Mouse (Mus musculus): Measurements from ENCODE around the gene Chrna1. TPM values are rescaled to one million over a fixed set of nuclear protein-coding genes. Genes with fewer than 3 reads are reported as not detected.
"Not testable (repeated sequence)": the region's sequence is repeated elsewhere in the genome, so short reads cannot be mapped to it uniquely, and the experiment has no call there.

Chrna1 gene
- polyA plus RNA-seq, 1 experiment from 2014 or later: 0.45 TPM

DNA sequence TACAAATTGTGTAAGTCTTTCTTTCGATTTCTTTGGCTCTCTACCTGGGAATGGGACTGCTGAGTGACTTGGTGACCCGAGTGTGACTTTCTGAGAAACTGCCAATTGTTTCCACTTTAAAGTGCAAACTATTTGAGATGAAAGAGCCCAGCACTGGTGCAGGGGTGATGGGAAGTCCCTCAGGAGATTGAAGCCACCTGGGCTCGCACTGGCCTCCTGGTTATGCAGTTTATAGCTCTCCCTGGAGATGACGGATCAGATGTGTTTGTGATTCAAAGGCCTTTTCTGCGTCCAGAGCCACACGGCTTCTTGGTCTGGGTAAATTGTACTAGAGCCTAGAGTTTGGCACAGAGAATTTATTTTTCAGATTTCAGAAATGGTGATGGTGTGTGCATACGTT lies 16.4 kb downstream of the Chrna1 start:
- WGBS: 61% methylated on average over 7 of the region's 7 CpGs
- Histone ChIP-seq H3K27me3 (ENCODE audit: insufficient read depth, poor library complexity, severe bottlenecking) (peaks cover 7% of the 10 kb centered on the region; the same call in 1 of the 2 replicates), H3K4me3 (no peak overlapping the region), H3K36me3 (no peaks in the 10 kb centered on the region), H3K9me3 (no peaks in the 10 kb centered on the region), H3K27ac (no peak overlapping the region), H3K4me1 (peaks cover 14% of the 10 kb centered on the region; the same call in 1 of the 2 replicates)
- no peak for DNase-seq (ENCODE audit: low spot score)

DNA sequence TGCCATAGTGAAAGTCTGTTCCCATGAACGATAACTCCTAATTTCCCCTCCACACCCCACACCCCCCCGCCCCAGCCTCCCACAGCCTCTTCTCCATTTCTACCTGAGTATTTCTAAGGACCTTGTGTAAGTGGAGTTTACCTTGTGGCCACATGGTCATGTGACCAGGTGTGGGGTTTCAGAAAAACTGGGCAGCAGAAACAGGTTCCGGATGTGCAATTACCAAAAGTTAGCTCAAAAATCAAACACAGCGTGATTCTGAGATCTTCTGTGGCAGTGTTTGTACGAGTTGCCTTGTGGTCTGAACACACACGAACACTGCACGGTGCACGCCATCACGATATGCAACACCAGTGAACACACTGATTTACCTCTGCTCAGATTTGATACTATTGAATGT lies 17.5 kb downstream of the Chrna1 start:
- DNase-seq (ENCODE audit: low spot score): no peak
- Histone ChIP-seq H3K4me3 (no peak overlapping the region), H3K4me1 (peaks cover 14% of the 10 kb centered on the region; the same call in 1 of the 2 replicates)

DNA sequence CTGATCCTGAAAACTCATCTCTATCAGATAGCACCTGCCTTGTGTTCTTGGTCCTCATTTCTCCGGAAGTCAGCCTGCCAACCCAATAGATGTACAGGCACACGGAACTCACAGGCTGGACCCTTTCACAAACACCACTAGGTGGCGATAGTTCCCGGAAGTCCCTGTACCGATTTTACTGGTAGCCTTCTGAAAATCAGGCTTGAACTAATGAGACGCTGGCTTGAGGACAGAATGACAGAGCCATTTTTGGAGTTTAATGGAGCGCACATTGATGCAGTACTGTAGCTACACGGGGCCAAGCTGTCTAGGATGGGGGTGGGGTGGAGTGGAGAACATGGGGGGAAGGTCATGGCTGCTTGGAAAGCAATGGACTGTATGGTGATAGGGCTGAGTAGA lies 18.5 kb downstream of the Chrna1 start:
- Histone ChIP-seq H3K9me3 (no peaks in the 10 kb centered on the region), H3K4me3 (peak overlapping the region; percentile 60), H3K36me3 (no peaks in the 10 kb centered on the region), H3K27ac (peak overlapping the region; percentile 8; the same call in 1 of the 2 replicates), H3K27me3 (ENCODE audit: insufficient read depth, poor library complexity, severe bottlenecking) (no peaks in the 10 kb centered on the region), H3K4me1 (peaks cover 14% of the 10 kb centered on the region; the same call in 1 of the 2 replicates)
- no peak for DNase-seq (ENCODE audit: low spot score)
- WGBS: 7% methylated on average over 8 of the region's 8 CpGs

More for the DNA sequence above, 17.5 kb downstream of the Chrna1 start:
- no peak overlapping the region for H3K27ac ChIP-seq
- H3K9me3 ChIP-seq: no peaks in the 10 kb centered on the region
- no peaks in the 10 kb centered on the region for H3K27me3 ChIP-seq (ENCODE audit: insufficient read depth, poor library complexity, severe bottlenecking)
- H3K36me3 ChIP-seq: no peaks in the 10 kb centered on the region
- WGBS: 89% methylated on average over 9 of the region's 9 CpGs

DNA sequence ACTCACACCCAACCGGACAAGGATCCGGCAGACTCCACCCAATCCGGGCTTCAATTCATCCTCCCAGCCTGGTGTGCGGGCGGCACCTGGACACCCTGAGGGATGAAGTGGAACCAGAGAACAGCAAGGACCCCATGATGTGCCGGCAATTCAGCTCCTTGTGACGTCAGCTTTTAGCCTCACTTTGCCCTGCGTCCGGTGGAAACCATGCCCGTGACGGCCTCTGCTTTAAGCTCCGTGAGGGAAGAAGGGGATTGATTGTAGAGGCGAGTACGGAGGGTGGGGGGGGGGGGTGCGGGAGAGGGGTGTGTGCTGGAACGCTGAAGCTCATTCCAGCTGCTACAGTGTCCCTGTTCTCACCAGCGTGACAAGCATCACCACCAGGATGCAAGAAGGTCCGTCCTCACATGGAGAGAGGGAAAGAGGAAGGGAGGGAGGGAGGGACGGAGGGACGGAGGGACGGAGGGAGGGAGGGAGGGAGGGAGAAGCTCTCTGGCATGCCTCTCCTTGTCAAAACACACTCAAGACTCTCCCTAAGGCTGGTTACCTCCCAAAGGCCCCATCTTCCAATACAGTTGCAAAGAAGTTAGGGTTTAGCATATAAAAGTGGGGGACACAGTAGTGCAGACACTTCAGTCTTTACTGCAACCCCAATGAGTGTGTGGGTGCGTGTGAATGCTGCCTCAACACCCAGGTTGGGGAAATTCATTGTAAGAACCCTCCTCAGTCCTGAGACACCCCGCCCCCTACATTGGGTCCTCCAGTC lies 19.1 kb downstream of the Chrna1 start:
- no peaks in the 10 kb centered on the region for H3K9me3 ChIP-seq
- 4% methylated on average over 18 of the region's 23 CpGs for WGBS
- H3K36me3 ChIP-seq: no peaks in the 10 kb centered on the region
- no peaks in the 10 kb centered on the region for H3K27me3 ChIP-seq (ENCODE audit: insufficient read depth, poor library complexity, severe bottlenecking)
- peak overlapping the region; percentile 8; the same call in 1 of the 2 replicates for H3K27ac ChIP-seq
- peaks cover 14% of the 10 kb centered on the region; the same call in 1 of the 2 replicates for H3K4me1 ChIP-seq
- no peak for DNase-seq (ENCODE audit: low spot score)
- peak overlapping the region; percentile 60 for H3K4me3 ChIP-seq

DNA sequence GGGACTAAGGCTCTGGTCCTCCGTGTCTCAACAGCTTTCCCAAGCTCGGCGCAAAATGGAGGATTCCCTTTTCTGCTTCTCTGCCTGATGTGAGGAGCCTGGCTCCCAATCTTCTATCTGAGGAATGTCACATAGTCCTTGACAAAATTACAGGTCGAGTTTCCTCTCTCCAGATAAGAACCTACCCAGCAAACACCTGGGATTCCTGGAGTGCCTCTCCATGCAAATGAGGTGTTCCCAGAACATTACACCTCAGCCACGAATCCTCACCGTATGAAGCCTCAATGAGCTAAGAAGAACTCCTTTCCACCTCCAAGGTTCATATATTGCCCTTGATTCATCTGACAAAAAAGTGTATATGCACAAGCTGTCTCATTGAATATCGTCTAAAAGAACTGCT lies 19.7 kb downstream of the Chrna1 start:
- H3K27ac ChIP-seq: no peak overlapping the region
- WGBS: 34% methylated on average over 7 of the region's 7 CpGs
- no peaks in the 10 kb centered on the region for H3K27me3 ChIP-seq (ENCODE audit: insufficient read depth, poor library complexity, severe bottlenecking)
- DNase-seq (ENCODE audit: low spot score): no peak
- peaks cover 14% of the 10 kb centered on the region; the same call in 1 of the 2 replicates for H3K4me1 ChIP-seq
- H3K36me3 ChIP-seq: no peaks in the 10 kb centered on the region
- no peaks in the 10 kb centered on the region for H3K9me3 ChIP-seq
- H3K4me3 ChIP-seq: peak overlapping the region; percentile 60

DNA sequence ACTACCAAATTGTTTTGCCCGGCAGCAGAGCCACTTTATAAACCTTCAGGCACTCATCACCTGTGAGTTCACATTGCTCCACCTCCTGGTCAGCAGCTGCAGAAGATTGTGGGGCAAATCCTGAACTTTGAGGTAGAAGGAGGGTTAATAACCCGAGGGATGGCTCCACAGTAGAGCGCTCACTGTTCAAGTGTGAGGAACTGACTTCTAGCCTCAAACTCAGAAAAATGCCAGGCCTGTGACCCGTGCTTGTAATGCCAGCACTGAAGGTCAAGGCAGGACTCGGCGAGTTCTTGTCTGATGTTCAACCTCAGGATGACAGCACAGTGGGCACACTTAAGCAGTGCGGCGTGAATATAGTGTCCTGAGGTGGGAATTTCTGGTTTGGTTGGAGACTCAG lies 22.2 kb downstream of the Chrna1 start:
- DNase-seq (ENCODE audit: low spot score): no peak
- Histone ChIP-seq H3K9me3 (no peaks in the 10 kb centered on the region), H3K27me3 (ENCODE audit: insufficient read depth, poor library complexity, severe bottlenecking) (no peaks in the 10 kb centered on the region), H3K4me3 (no peak overlapping the region), H3K27ac (no peak overlapping the region), H3K36me3 (no peaks in the 10 kb centered on the region), H3K4me1 (peaks cover 14% of the 10 kb centered on the region; the same call in 1 of the 2 replicates)
- 79% methylated on average over 8 of the region's 8 CpGs for WGBS

DNA sequence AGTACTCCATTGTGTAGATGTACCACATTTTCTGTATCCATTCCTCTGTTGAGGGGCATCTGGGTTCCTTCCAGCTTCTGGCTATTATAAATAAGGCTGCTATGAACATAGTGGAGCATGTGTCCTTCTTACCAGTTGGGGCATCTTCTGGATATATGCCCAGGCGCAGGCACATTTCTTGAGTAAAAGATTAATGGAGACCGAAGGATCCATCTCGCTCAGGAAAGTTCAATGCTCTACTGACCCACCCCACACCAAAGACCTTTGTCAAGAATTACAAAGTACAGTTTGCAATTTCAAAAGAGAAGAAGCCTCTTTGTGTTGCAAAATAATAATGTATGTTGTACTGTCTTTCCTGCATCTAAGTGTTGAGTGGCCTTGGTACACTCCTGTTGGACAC lies 23.1 kb downstream of the Chrna1 start:
- H3K27me3 ChIP-seq (ENCODE audit: insufficient read depth, poor library complexity, severe bottlenecking); H3K4me3 ChIP-seq; H3K36me3 ChIP-seq; H3K27ac ChIP-seq; H3K9me3 ChIP-seq; DNase-seq (ENCODE audit: low spot score): not testable (repeated sequence)
- H3K4me1 ChIP-seq: peaks cover 14% of the 10 kb centered on the region; the same call in 1 of the 2 replicates
- 98% methylated on average over 3 of the region's 3 CpGs for whole genome bisulfite sequencing

DNA sequence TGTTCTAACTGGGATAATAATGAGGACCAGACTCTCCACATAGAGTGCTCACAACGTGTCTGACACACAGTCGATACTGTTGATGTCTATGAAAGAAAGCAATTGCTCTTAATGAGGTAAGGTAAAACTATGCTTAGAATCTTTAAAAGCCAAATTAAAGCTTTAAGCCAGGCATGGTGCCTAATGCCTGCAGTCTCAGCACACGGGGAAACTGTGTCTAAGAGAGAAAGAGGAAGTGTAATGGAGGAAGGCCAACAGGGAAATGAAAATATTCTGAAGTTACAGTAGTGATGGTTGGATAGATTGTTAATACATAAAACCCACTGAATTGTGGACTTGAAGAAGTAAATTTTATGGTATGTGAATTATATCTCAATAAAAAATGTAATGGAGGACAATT lies 25.7 kb downstream of the Chrna1 start:
- Histone ChIP-seq H3K27me3 (ENCODE audit: insufficient read depth, poor library complexity, severe bottlenecking) (0 out of 2 replicates have a peak, but pooled peaks cover under 1% of the 10 kb centered on the region), H3K36me3 (no peaks in the 10 kb centered on the region), H3K27ac (no peak overlapping the region), H3K4me3 (no peak overlapping the region), H3K9me3 (no peaks in the 10 kb centered on the region), H3K4me1 (no peaks in the 10 kb centered on the region)
- WGBS: 79% methylated on average over 3 of the region's 3 CpGs
- DNase-seq (ENCODE audit: low spot score): no peak

DNA sequence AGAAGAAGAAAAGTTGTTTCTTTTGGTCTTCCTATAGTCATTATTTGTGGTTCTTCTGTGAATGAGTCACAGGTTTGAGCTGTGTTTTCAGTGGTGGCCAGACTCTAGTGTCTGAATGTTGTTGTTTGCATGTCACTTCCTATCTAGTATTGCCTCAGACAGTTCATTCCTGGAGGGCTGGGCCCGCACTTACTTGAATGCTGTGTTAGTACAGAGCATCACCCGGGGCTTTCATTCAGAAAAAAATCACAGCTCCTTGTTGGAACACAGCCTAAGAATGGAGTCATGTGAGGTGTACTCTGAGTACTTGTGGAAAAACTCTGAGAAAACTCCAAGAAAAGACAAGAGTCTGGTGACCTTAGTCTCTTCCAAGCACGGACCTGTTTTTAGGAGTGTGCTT lies 27.2 kb downstream of the Chrna1 start:
- Histone ChIP-seq H3K27me3 (ENCODE audit: insufficient read depth, poor library complexity, severe bottlenecking) (0 out of 2 replicates have a peak, but pooled peaks cover 6% of the 10 kb centered on the region), H3K27ac (no peak overlapping the region), H3K4me1 (no peaks in the 10 kb centered on the region), H3K4me3 (no peak overlapping the region), H3K36me3 (no peaks in the 10 kb centered on the region), H3K9me3 (no peaks in the 10 kb centered on the region)
- no peak for DNase-seq (ENCODE audit: low spot score)
- WGBS: 72% methylated on average over 3 of the region's 3 CpGs

DNA sequence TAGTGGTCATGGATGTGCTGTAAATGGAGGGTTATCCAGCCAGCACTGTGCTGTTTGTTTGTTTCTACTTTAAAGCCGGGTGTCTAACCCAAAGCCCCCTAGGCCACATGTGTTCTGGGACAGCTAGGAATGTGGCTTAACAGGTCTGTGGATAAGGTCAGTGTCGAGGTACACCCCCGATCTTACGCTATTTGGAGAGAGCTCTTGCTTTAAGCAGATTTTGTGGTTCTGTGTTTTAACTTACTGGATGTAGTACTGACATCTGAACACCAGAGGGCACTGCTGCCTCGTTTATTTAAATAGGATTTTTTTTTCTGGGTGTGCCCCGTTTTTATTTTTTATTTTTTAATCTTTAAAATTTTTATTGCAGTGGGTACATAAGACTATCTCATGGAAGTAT lies 29.4 kb downstream of the Chrna1 start:
- no peak for DNase-seq (ENCODE audit: low spot score)
- no peaks in the 10 kb centered on the region for H3K36me3 ChIP-seq

DNA sequence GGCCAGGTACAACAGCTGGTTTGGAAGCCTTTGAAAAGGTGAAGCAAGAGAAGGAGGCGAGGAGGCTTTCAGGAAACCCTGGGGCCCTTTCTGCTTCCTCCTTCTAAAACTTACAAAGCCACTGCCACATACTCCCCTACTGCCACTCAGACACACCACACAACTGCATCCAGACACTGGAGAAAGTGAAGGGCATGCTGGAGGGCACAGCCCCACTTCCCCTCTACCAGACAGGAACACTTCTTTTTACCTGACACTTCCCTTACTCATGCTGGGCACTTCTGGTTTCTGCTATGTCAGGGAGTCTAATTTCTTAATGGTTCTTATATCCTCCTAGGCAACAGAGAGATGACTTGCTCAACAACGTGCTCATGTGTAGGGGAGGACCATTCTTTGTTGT lies 31.6 kb downstream of the Chrna1 start:
- H3K27ac ChIP-seq: no peak overlapping the region
- no peaks in the 10 kb centered on the region for H3K36me3 ChIP-seq
- WGBS: 67% methylated on average over 2 of the region's 2 CpGs
- H3K4me1 ChIP-seq: peaks cover 5% of the 10 kb centered on the region; the same call in 1 of the 2 replicates
- no peaks in the 10 kb centered on the region for H3K9me3 ChIP-seq
- H3K4me3 ChIP-seq: no peak overlapping the region
- no peak for DNase-seq (ENCODE audit: low spot score)
- H3K27me3 ChIP-seq (ENCODE audit: insufficient read depth, poor library complexity, severe bottlenecking): peaks cover 11% of the 10 kb centered on the region; the same call in 1 of the 2 replicates

More for the DNA sequence above, 29.4 kb downstream of the Chrna1 start:
- Histone ChIP-seq H3K9me3 (no peaks in the 10 kb centered on the region), H3K4me1 (no peaks in the 10 kb centered on the region), H3K27me3 (ENCODE audit: insufficient read depth, poor library complexity, severe bottlenecking) (peaks cover 11% of the 10 kb centered on the region; the same call in 1 of the 2 replicates), H3K4me3 (no peak overlapping the region), H3K27ac (no peak overlapping the region)
- whole genome bisulfite sequencing: 24% methylated on average over 6 of the region's 6 CpGs

DNA sequence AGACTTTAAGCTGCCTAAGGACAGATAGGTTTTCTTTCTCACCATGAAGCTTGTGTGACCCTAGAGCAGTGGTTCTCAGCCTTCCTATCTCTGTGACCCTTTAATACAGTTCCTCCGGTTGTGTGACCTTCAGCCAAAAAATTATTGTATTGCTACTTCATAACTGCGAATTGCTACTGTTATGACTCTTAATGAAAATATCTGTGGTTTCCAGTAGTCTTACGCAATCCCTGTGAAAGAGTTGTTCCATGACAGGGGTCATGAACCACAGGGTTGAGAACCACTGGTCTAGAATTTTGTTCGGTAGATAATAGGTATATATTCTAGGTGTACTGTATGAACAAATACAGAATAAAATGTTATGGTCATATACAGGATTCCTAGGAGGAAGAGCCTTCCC lies 32.9 kb downstream of the Chrna1 start:
- Histone ChIP-seq H3K36me3 (no peaks in the 10 kb centered on the region), H3K9me3 (no peaks in the 10 kb centered on the region), H3K4me1 (peaks cover 5% of the 10 kb centered on the region; the same call in 1 of the 2 replicates), H3K4me3 (no peak overlapping the region), H3K27me3 (ENCODE audit: insufficient read depth, poor library complexity, severe bottlenecking) (peaks cover 12% of the 10 kb centered on the region), H3K27ac (no peak overlapping the region)
- no peak for DNase-seq (ENCODE audit: low spot score)
- 88% methylated on average over 4 of the region's 4 CpGs for WGBS

DNA sequence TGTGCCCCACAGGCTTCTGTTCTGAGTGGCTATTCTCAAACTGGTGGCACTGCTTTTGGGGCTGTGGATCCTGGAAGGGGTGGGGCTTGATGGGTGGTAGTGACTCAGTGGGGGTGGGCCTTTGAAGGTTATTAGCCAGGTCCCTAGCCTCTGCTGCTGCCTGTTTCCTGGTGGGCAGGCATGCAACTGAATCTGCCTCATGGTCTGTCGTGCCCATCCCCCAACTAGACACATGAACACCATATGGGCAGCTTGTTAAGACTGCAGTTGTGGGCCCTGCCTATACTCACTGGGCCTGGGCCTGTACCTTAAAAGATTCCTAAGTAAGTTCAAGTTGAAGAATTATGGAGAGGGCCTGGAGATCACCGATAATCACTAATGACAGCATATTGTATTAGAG lies 34.6 kb downstream of the Chrna1 start:
- 72% methylated on average over 2 of the region's 2 CpGs for WGBS
- H3K36me3 ChIP-seq: no peaks in the 10 kb centered on the region
- H3K27me3 ChIP-seq (ENCODE audit: insufficient read depth, poor library complexity, severe bottlenecking): peaks cover 19% of the 10 kb centered on the region
- H3K4me1 ChIP-seq: peaks cover 9% of the 10 kb centered on the region
- no peaks in the 10 kb centered on the region for H3K9me3 ChIP-seq
- no peak for DNase-seq (ENCODE audit: low spot score)
- no peak overlapping the region for H3K27ac ChIP-seq
- H3K4me3 ChIP-seq: no peak overlapping the region
